Mouse (Mus musculus): ENCODE results near the gene 4930432M17Rik. TPM values are rescaled to one million over a fixed set of nuclear protein-coding genes. Genes with fewer than 3 reads are reported as not detected.

4930432M17Rik gene
- polyA plus RNA-seq, 1 experiment, result not detected

GRCm38 (mm10) chr3:121700364-121700952, 29.9 kb downstream of the 4930432M17Rik start:
- H3K4me3 ChIP-seq (ENCODE audit: insufficient read depth, low read length), result no peak overlapping the region
- TF ChIP-seq POLR2A (IDR thresholded peaks at IDR 0.05; ENCODE audit: low read depth, low read length) (no peak), CTCF (IDR thresholded peaks at IDR 0.05; ENCODE audit: borderline replicate concordance, insufficient read depth, low read length) (no peak)
- H3K4me1 ChIP-seq (ENCODE audit: control insufficient read depth, insufficient read depth, low read length), result peaks cover 14% of the 10 kb centered on the region
- H3K27ac ChIP-seq (ENCODE audit: insufficient read depth, low read length), result 0 out of 2 replicates have a peak overlapping the region, but pooled peaks have one; percentile 3

- no peak overlapping the region for H3K4me3 ChIP-seq (ENCODE audit: insufficient read depth, low read length)
- peaks cover 23% of the 10 kb centered on the region for H3K4me1 ChIP-seq (ENCODE audit: control insufficient read depth, insufficient read depth, low read length)
- peak overlapping the region; percentile 47 for H3K27ac ChIP-seq (ENCODE audit: insufficient read depth, low read length)
- no peak for TF ChIP-seq CTCF (IDR thresholded peaks at IDR 0.05; ENCODE audit: borderline replicate concordance, insufficient read depth, low read length)
- no peak for TF ChIP-seq POLR2A (IDR thresholded peaks at IDR 0.05; ENCODE audit: low read depth, low read length)
These were observed 32.8 kb downstream of the 4930432M17Rik start for GRCm38 (mm10) chr3:121703155-121703879.

GRCm38 (mm10) chr3:121703880-121704243, 33.3 kb downstream of the 4930432M17Rik start:
- Histone ChIP-seq H3K4me1 (ENCODE audit: control insufficient read depth, insufficient read depth, low read length) (peaks cover 23% of the 10 kb centered on the region), H3K4me3 (ENCODE audit: insufficient read depth, low read length) (no peak overlapping the region), H3K27ac (ENCODE audit: insufficient read depth, low read length) (peak overlapping the region; percentile 47)
- TF ChIP-seq POLR2A (IDR thresholded peaks at IDR 0.05; ENCODE audit: low read depth, low read length), result no peak
- TF ChIP-seq CTCF (IDR thresholded peaks at IDR 0.05; ENCODE audit: borderline replicate concordance, insufficient read depth, low read length), result no peak

- H3K4me1 ChIP-seq (ENCODE audit: control insufficient read depth, insufficient read depth, low read length), result peaks cover 17% of the 10 kb centered on the region
- no peak overlapping the region for H3K4me3 ChIP-seq (ENCODE audit: insufficient read depth, low read length)
- TF ChIP-seq CTCF (IDR thresholded peaks at IDR 0.05; ENCODE audit: borderline replicate concordance, insufficient read depth, low read length) (no peak), POLR2A (IDR thresholded peaks at IDR 0.05; ENCODE audit: low read depth, low read length) (no peak)
- H3K27ac ChIP-seq (ENCODE audit: insufficient read depth, low read length), result peak overlapping the region; percentile 81
These were observed 35.5 kb downstream of the 4930432M17Rik start for GRCm38 (mm10) chr3:121706087-121706486.

GRCm38 (mm10) chr3:121707106-121707505, 36.5 kb downstream of the 4930432M17Rik start:
- no peak overlapping the region for H3K4me3 ChIP-seq (ENCODE audit: insufficient read depth, low read length)
- peaks cover 17% of the 10 kb centered on the region for H3K4me1 ChIP-seq (ENCODE audit: control insufficient read depth, insufficient read depth, low read length)
- H3K27ac ChIP-seq (ENCODE audit: insufficient read depth, low read length), result peak overlapping the region; percentile 81; the same call in 1 of the 2 replicates
- TF ChIP-seq CTCF (IDR thresholded peaks at IDR 0.05; ENCODE audit: borderline replicate concordance, insufficient read depth, low read length), result no peak
- TF ChIP-seq POLR2A (IDR thresholded peaks at IDR 0.05; ENCODE audit: low read depth, low read length), result no peak

GRCm38 (mm10) chr3:121710894-121711531, 40.5 kb downstream of the 4930432M17Rik start:
- Histone ChIP-seq H3K4me1 (ENCODE audit: control insufficient read depth, insufficient read depth, low read length) (peaks cover 10% of the 10 kb centered on the region), H3K4me3 (ENCODE audit: insufficient read depth, low read length) (no peak overlapping the region), H3K27ac (ENCODE audit: insufficient read depth, low read length) (peak overlapping the region; percentile 56)
- no peak for TF ChIP-seq CTCF (IDR thresholded peaks at IDR 0.05; ENCODE audit: borderline replicate concordance, insufficient read depth, low read length)
- TF ChIP-seq POLR2A (IDR thresholded peaks at IDR 0.05; ENCODE audit: low read depth, low read length), result no peak

GRCm38 (mm10) chr3:121712222-121712621, 41.7 kb downstream of the 4930432M17Rik start:
- no peak for TF ChIP-seq POLR2A (IDR thresholded peaks at IDR 0.05; ENCODE audit: low read depth, low read length)
- H3K27ac ChIP-seq (ENCODE audit: insufficient read depth, low read length), result peak overlapping the region; percentile 48
- H3K4me1 ChIP-seq (ENCODE audit: control insufficient read depth, insufficient read depth, low read length), result peaks cover 1% of the 10 kb centered on the region; the same call in 1 of the 2 replicates
- no peak overlapping the region for H3K4me3 ChIP-seq (ENCODE audit: insufficient read depth, low read length)

- Histone ChIP-seq H3K4me1 (ENCODE audit: control insufficient read depth, insufficient read depth, low read length) (no peaks in the 10 kb centered on the region; the same call in 1 of the 2 replicates), H3K4me3 (ENCODE audit: insufficient read depth, low read length) (no peak overlapping the region), H3K27ac (ENCODE audit: insufficient read depth, low read length) (no peak overlapping the region)
- TF ChIP-seq CTCF (IDR thresholded peaks at IDR 0.05; ENCODE audit: borderline replicate concordance, insufficient read depth, low read length), result no peak
- TF ChIP-seq POLR2A (IDR thresholded peaks at IDR 0.05; ENCODE audit: low read depth, low read length), result no peak
These were observed 42.7 kb downstream of the 4930432M17Rik start for GRCm38 (mm10) chr3:121713151-121713701.

- TF ChIP-seq CTCF (IDR thresholded peaks at IDR 0.05; ENCODE audit: borderline replicate concordance, insufficient read depth, low read length), result no peak
- TF ChIP-seq POLR2A (IDR thresholded peaks at IDR 0.05; ENCODE audit: low read depth, low read length), result no peak
- Histone ChIP-seq H3K4me3 (ENCODE audit: insufficient read depth, low read length) (no peak overlapping the region), H3K4me1 (ENCODE audit: control insufficient read depth, insufficient read depth, low read length) (no peaks in the 10 kb centered on the region; the same call in 1 of the 2 replicates), H3K27ac (ENCODE audit: insufficient read depth, low read length) (no peak overlapping the region)
These were observed 43.3 kb downstream of the 4930432M17Rik start for GRCm38 (mm10) chr3:121713816-121714215.
